Mouse (Mus musculus): ENCODE results near the gene Zfp961.

- no peak for TF ChIP-seq CTCF (IDR thresholded peaks at IDR 0.05; ENCODE audit: low read depth, low read length)
- TF ChIP-seq POLR2A (IDR thresholded peaks at IDR 0.05; ENCODE audit: borderline replicate concordance, low read depth, low read length), result no peak
Measured at GRCm38 (mm10) chr8:71968636-71969035, 17.8 kb downstream of the Zfp961 start.
